Mouse (Mus musculus): ENCODE results near the gene Eps8.

DNA sequence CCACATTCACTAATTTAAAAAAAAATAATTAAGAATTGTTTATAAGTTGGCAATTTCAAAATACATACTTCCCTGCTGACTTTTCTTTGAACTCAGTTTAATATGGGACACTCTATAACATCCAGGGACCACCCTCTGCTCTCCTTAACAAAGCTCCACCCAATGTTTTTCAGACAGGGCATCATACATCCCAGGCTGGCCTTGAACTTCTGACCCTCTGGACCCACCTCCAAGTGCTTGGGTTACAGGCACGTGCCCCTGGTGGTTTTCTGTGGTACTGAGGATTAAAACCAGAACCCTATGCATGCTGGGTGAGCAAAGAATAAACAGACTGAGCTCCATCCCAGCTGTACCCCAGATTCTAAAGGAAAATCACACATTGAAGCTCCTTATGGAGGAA is 150.6 kb downstream of the Eps8 start:
- TF ChIP-seq CTCF (conservative IDR thresholded peaks at IDR 0.05; ENCODE audit: insufficient read depth, insufficient read length, low read depth, low read length): no peak
- TF ChIP-seq POLR2A (IDR thresholded peaks at IDR 0.05; ENCODE audit: low read depth, low read length): no peak
